Mouse (Mus musculus) olfactory bulb, adult 2 months (tissue): ENCODE data around the gene Cyp11a1.

Experiments
- CTCF ChIP-seq: fragments of 200-500 bp; IDR thresholded peaks from 2 replicates; pipeline ENCODE4 v1.5.1; 2012; ENCODE audit warnings: low read depth, mild to moderate bottlenecking, low read length, moderate library complexity; ENCODE audit not compliant: insufficient read depth
- POLR2A ChIP-seq: fragments of 200-500 bp; IDR thresholded peaks from 2 replicates; pipeline ENCODE4 v1.6.1; 2012; ENCODE audit warnings: mild to moderate bottlenecking, low read depth, low read length, moderate library complexity; ENCODE audit not compliant: insufficient read depth

DNA sequence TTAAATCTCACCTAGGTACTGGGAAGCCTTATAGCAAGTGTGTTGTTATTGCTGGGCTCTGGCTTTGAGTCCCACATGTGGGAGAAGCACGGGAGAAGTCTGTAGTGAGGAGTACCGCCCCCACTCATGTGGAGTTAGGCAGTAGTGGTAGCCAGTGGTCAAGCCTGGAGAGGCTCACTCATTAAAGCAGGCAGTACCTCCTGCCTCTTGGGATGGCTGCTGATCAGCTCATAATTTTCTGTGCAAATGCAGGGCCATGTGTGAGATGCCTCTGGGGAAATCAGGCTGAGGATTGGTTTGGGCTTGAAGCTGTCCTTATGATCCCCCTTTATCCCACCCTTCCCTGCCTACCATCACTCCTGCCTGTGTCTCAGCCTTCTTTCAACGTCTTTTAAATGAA is 68.3 kb downstream of the Cyp11a1 start:
- TF ChIP-seq CTCF (no peak), POLR2A (no peak)
